Mouse (Mus musculus): ENCODE measurements at regions not wholly inside any gene's neighbourhood (a gene's known extent, or its start where the extent isn't known, plus 50 kb on each side); places are given as distances from the start of the nearest gene placed in this dataset.

GRCm38 (mm10) chr1:151131627-151132284 is 50.6 kb upstream of the Gm47985 start:
- Histone ChIP-seq H3K27me3 (ENCODE audit: control insufficient read depth, insufficient read depth, low read length) (no peaks in the 10 kb centered on the region), H3K36me3 (ENCODE audit: control insufficient read depth, insufficient read depth, low read length) (no peaks in the 10 kb centered on the region), H3K4me3 (ENCODE audit: extremely low read depth, insufficient read depth, insufficient read length) (no peak overlapping the region), H3K4me1 (ENCODE audit: control insufficient read depth, insufficient read depth, insufficient read length) (no peaks in the 10 kb centered on the region), H3K27ac (ENCODE audit: insufficient read depth, low read length) (no peak overlapping the region)
- TF ChIP-seq CTCF (IDR thresholded peaks at IDR 0.05; ENCODE audit: extremely low read depth, insufficient read depth, insufficient read length, insufficient replicate concordance) (no peak), POLR2A (IDR thresholded peaks at IDR 0.05; ENCODE audit: low read depth, low read length) (no peak)
- 81% methylated on average over 4 of the region's 4 CpGs for WGBS
- DNase-seq (ENCODE audit: low read depth in 1 of 2, low spot score in 2 of 2), result no peak
